Mouse (Mus musculus) monocyte, adult 5-6 weeks (primary cell): ENCODE results near the gene Cacna1c. TPM values are rescaled to one million over a fixed set of nuclear protein-coding genes. Genes with fewer than 3 reads are reported as not detected.

Experiments used
- ATAC-seq: fragments of 153-309, 156-312 bp; replicated peaks from 2 replicates; pipeline ENCODE4 v1.8.0; 2017; ENCODE audit warnings: mild to moderate bottlenecking; ENCODE audit not compliant: low TSS enrichment, insufficient number of reproducible peaks, severe bottlenecking, poor library complexity, low FRiP score
- total RNA-seq: library from RNA; stranded (forward); fragments of 200-1000, 200-491, 200-594 nt; gene quantifications from 3 replicates; pipeline ENCODE4 v1.2.3, GENCODE M21; 2017

Gene Cacna1c
- total RNA-seq, 1 experiment from 2014 or later: not detected

DNA sequence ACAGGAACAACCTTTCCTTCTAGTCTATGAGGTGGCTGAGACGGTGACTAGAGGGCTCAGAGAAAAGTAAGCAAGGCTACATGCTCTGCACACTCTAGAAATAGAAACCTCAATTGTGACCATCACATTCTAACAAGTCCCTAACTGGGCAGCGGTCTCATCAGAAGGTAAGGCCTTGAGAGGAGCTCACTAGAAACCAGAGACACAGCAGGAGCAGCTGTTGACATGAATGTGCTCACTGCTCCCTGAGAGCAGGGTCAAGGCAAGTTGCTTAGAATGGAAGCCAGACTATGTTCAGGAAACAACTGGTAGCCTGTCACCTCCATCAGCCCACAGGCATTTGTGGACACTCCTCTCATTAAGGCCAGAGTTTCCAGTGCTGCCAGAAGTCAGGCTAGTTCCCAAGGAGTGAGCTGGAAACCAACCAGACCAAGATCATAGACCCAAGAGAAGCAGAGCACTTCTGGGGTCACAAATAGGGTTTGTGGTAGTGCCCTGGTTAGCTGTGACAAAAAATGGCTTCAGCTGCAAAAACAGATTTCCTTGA, 196.8 kb downstream of the Cacna1c start:
- ATAC-seq: no peak

- no peak for ATAC-seq
These were observed 198.8 kb downstream of the Cacna1c start for GRCm38 (mm10) chr6:118997397-118997796.

- ATAC-seq: no peak
These were observed 201.8 kb downstream of the Cacna1c start for GRCm38 (mm10) chr6:118994272-118995061.

GRCm38 (mm10) chr6:118992391-118992790, 203.8 kb downstream of the Cacna1c start:
- no peak for ATAC-seq

- ATAC-seq: no peak
These were observed 206.0 kb downstream of the Cacna1c start for GRCm38 (mm10) chr6:118989999-118990776.

DNA sequence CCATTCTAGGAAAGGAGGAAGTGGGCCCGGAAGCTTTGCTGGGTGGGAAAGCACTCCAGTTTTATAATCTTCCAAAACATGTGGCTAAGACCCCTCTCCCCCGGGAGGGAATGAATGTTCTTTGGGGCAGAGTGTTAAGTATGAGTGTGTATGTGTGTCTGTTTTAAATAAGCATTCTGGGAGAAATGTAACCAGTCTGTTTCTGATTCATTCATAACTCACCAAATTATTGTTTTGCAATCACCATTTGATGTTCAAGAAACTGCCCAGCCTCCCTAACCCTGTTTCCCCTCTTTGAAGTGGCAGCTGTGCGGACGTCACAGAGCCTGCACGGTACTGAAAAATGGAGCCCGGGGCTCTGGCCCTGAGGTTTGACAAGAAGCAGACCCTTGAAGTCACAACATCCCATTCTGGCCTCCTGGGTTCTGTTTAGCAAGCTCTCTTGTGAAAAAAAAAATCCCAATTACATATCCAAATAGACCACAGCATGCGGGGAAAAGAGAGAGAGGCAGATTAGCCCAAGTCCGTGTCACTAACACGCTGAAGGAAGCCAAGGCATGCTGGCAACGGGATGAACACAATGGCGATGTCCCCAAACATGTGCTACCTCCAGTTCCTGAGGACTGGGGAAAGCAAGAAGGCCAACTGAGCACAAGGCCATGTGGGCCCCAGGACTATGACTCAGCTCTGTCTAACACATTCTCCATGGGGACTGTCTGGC, 211.9 kb downstream of the Cacna1c start:
- ATAC-seq: no peak

DNA sequence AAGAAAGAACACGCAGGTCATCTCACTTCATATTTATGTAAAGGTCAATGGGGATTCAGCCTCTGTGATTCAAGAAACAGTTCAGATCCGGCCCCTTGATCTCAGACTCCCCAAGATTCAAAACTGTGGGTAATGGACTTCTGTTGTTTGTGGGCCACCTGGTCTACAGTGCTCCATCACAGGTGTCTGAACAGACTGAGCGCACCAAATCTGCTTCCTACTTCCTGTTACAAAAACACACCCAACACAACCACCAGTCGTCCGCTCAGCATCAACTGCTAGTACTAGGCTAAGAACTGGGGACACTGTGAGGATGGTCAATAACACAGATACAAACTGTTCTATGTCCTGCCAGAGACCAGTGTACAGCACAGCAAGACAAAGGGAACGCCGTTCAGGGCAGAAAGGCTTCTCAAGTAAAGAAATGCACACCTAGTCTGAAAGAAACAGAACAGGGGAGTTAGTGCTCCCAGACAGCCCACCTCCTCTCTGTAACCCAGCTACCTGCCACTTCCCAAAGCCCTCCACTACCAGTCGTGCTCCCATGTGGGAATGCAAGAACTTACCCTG, 212.7 kb downstream of the Cacna1c start:
- ATAC-seq: no peak

DNA sequence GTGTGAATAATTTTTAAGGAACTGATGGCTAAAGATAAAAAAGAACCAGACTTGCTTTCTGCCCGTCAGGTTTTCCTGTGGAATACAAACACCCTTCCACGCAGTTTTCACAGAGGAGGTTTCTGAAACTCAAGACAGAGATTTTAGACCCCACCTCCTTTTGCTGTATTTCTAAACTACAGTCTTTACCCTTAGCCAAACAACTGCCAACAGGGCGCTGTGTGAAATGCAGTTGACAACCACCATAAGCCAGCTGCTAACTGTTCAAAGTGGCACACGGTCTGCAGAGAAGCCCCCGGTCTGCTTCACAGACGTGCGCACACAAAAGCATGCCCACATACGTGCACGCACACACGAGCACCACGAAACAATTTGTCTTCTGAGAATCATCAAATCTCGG, 216.0 kb downstream of the Cacna1c start:
- ATAC-seq: no peak

GRCm38 (mm10) chr6:118977443-118978271, 218.6 kb downstream of the Cacna1c start:
- no peak for ATAC-seq

- no peak for ATAC-seq
These were observed 219.6 kb downstream of the Cacna1c start for GRCm38 (mm10) chr6:118976617-118977016.

GRCm38 (mm10) chr6:118971844-118972531, 224.2 kb downstream of the Cacna1c start:
- no peak for ATAC-seq

DNA sequence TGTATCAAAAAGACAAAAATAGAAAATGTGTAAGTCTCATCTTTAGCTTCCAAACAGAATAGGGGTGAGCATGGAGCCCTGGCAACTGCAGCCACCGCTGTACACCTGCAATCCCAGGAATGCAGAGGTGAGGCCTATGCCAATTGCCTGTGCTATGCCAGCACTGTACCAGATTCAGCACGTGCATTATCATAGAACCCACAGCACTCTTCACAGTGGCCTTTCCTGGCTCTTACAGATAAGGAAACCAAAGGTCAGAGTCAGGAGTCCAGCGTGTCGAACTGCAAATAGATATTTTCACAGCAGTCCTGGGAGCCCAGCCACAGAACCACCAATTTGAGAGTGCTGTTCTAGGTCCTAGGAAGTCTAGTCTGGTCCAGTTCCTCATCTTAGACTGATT, 227.4 kb downstream of the Cacna1c start:
- no peak for ATAC-seq

GRCm38 (mm10) chr6:118966904-118967303, 229.3 kb downstream of the Cacna1c start:
- ATAC-seq: no peak

DNA sequence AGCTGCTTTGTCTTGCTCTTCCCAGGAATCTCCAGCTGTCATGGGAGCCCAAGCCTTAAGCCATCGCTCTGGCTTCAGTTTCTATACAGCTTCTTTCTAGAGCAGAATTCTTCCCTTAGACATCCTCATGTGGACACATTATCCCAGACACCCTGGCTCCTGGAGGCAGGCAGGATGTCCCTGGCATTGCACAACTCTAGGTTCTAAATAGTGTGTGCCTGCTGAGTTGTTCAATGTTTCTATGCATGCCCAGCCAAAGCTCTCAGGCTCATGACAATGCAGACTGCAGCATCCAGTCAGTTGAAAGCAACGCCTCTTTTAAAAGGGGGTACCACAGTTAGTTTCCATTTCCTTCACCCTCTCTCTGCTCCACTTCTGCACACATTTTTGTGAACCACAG, 230.6 kb downstream of the Cacna1c start:
- no peak for ATAC-seq

GRCm38 (mm10) chr6:118963806-118964205, 232.4 kb downstream of the Cacna1c start:
- no peak for ATAC-seq

DNA sequence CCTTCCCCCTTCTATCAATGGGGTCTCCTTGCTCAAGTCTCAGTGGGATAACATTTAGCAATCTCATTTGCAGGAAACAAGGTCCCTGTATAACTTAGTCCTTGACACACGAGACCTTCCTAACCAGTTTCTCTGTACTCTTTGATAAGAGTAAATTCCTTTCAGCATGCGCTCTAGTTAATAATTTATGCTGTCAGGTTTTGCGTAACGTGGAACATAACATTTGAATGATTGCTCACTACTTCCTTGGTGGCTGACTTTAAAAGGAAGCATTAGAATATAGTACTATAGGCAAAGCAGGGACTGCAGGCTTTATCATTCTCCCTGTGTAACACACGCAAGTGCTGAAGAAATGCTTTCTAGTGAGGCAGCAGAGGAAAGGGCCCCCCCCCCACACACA, 232.9 kb downstream of the Cacna1c start:
- ATAC-seq: no peak

- ATAC-seq: no peak
These were observed 237.7 kb downstream of the Cacna1c start for GRCm38 (mm10) chr6:118958529-118958928.
